Mouse (Mus musculus): ENCODE measurements around the gene Gpr137. TPM values are rescaled to one million over a fixed set of nuclear protein-coding genes. Genes with fewer than 3 reads are reported as not detected.
"Not testable (repeated sequence)": the region's sequence is repeated elsewhere in the genome, so short reads cannot be mapped to it uniquely, and the experiment has no call there.

Gene Gpr137
- polyA plus RNA-seq, 1 experiment from 2014 or later = 10.2 TPM

DNA sequence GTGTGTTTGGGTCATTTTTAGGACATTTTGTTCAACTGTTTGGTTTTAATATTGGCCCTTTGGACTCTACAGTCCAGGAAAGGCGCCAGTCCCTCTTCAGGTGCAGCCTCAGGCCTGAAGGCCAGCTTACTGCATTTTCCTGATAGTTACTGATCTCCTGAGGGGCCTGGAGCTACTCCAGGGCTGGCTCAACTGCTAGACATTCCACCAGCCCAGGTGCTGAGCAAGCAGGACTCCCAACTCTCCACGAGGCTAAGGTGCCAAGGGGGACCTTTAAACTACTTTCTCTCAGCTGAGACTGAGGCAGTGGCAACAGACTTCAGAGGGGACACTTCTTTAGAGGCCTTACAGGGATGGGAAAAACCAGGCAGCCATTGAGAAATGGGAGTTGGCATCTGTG is 37.4 kb downstream of the Gpr137 start:
- Histone ChIP-seq H3K27me3 (ENCODE audit: insufficient read depth, low read length) (no peaks in the 10 kb centered on the region), H3K4me1 (ENCODE audit: insufficient read depth) (peaks cover 12% of the 10 kb centered on the region), H3K9me3 (ENCODE audit: low read length) (no peaks in the 10 kb centered on the region), H3K4me2 (ENCODE audit: low read depth, low read length) (no peak overlapping the region), H3K9ac (replicated peaks) (no peak overlapping the region), H3K36me3 (replicated peaks; ENCODE audit: insufficient read depth, low read length) (peaks cover 21% of the 10 kb centered on the region), H3K27ac (ENCODE audit: low read depth) (0 out of 2 replicates have a peak overlapping the region, but pooled peaks have one; percentile 12), H3K4me3 (ENCODE audit: low read depth, low read length) (no peak overlapping the region)
- DNase-seq (no peak), ATAC-seq (no peak)
- 63% methylated on average over 2 of the region's 2 CpGs for WGBS (ENCODE audit: insufficient replicate concordance)
- TF ChIP-seq CTCF (IDR thresholded peaks at IDR 0.05; ENCODE audit: low read depth) (no peak), EP300 (IDR thresholded peaks at IDR 0.05; ENCODE audit: low read depth) (no peak)

- WGBS (ENCODE audit: insufficient replicate concordance) = 82% methylated on average over 1 of the region's 1 CpGs
- H3K4me3 ChIP-seq (ENCODE audit: low read depth, low read length) = no peak overlapping the region
- peaks cover 21% of the 10 kb centered on the region for H3K36me3 ChIP-seq (replicated peaks; ENCODE audit: insufficient read depth, low read length)
- H3K27me3 ChIP-seq (ENCODE audit: insufficient read depth, low read length) = no peaks in the 10 kb centered on the region
- DNase-seq = no peak
- no peaks in the 10 kb centered on the region for H3K9me3 ChIP-seq (ENCODE audit: low read length)
- no peak overlapping the region for H3K9ac ChIP-seq (replicated peaks)
- no peak overlapping the region for H3K27ac ChIP-seq (ENCODE audit: low read depth)
- TF ChIP-seq EP300 (IDR thresholded peaks at IDR 0.05; ENCODE audit: low read depth) (no peak), CTCF (IDR thresholded peaks at IDR 0.05; ENCODE audit: low read depth) (no peak)
- H3K4me1 ChIP-seq (ENCODE audit: insufficient read depth) = peaks cover 8% of the 10 kb centered on the region
- ATAC-seq = no peak
- no peak overlapping the region for H3K4me2 ChIP-seq (ENCODE audit: low read depth, low read length)
Observed at GRCm38 (mm10) chr19:6903031-6903430, 39.2 kb downstream of the Gpr137 start.

DNA sequence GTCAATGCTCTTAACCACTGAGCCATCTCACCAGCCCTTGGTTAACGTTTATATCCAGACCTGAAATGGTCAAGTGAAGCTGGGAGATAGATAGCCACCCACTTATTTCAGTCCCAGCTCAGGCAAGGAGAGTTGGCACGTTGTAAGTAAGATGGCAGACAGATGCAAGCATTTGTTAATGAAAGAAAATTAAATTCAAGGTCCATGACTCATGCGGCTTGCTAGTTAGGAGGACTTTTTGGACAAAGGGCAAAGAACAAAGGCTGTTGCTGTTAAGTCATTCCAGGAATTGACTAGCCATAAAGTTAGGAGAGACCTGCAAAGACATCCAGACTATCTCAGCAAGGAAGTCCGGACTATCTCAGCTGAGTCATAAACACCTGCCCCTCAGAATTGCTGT is 42.6 kb downstream of the Gpr137 start:
- no peak for ATAC-seq
- WGBS (ENCODE audit: insufficient replicate concordance) = 78% methylated on average over 4 of the region's 4 CpGs

GRCm38 (mm10) chr19:6895608-6896305 is 46.5 kb downstream of the Gpr137 start:
- H3K4me2 ChIP-seq (ENCODE audit: low read depth, low read length); H3K4me1 ChIP-seq (ENCODE audit: insufficient read depth); H3K36me3 ChIP-seq (replicated peaks; ENCODE audit: insufficient read depth, low read length); H3K27me3 ChIP-seq (ENCODE audit: insufficient read depth, low read length); ATAC-seq; H3K27ac ChIP-seq (ENCODE audit: low read depth); H3K4me3 ChIP-seq (ENCODE audit: low read depth, low read length); H3K9me3 ChIP-seq (ENCODE audit: low read length); H3K9ac ChIP-seq (replicated peaks); DNase-seq: not testable (repeated sequence)
- 66% methylated on average over 18 of the region's 18 CpGs for WGBS (ENCODE audit: insufficient replicate concordance)

More for the DNA sequence above, 42.6 kb downstream of the Gpr137 start:
- no peaks in the 10 kb centered on the region for H3K4me1 ChIP-seq (ENCODE audit: insufficient read depth)
- no peak for TF ChIP-seq CTCF (IDR thresholded peaks at IDR 0.05; ENCODE audit: low read depth)
- TF ChIP-seq EP300 (IDR thresholded peaks at IDR 0.05; ENCODE audit: low read depth) = no peak
- no peak overlapping the region for H3K4me3 ChIP-seq (ENCODE audit: low read depth, low read length)
- H3K27ac ChIP-seq (ENCODE audit: low read depth) = no peak overlapping the region
- H3K9me3 ChIP-seq (ENCODE audit: low read length) = no peaks in the 10 kb centered on the region
- no peak for DNase-seq
- H3K27me3 ChIP-seq (ENCODE audit: insufficient read depth, low read length) = no peaks in the 10 kb centered on the region
- no peaks in the 10 kb centered on the region for H3K36me3 ChIP-seq (replicated peaks; ENCODE audit: insufficient read depth, low read length)
- no peak overlapping the region for H3K4me2 ChIP-seq (ENCODE audit: low read depth, low read length)
- no peak overlapping the region for H3K9ac ChIP-seq (replicated peaks)

GRCm38 (mm10) chr19:6893731-6894451 is 48.4 kb downstream of the Gpr137 start:
- Histone ChIP-seq H3K4me3 (ENCODE audit: low read depth, low read length) (no peak overlapping the region), H3K4me2 (ENCODE audit: low read depth, low read length) (no peak overlapping the region), H3K36me3 (replicated peaks; ENCODE audit: insufficient read depth, low read length) (no peaks in the 10 kb centered on the region), H3K9me3 (ENCODE audit: low read length) (no peaks in the 10 kb centered on the region), H3K27me3 (ENCODE audit: insufficient read depth, low read length) (no peaks in the 10 kb centered on the region), H3K27ac (ENCODE audit: low read depth) (no peak overlapping the region), H3K9ac (replicated peaks) (no peak overlapping the region), H3K4me1 (ENCODE audit: insufficient read depth) (no peaks in the 10 kb centered on the region)
- DNase-seq = no peak
- 86% methylated on average over 14 of the region's 14 CpGs for WGBS (ENCODE audit: insufficient replicate concordance)
- TF ChIP-seq EP300 (IDR thresholded peaks at IDR 0.05; ENCODE audit: low read depth) = no peak
- TF ChIP-seq CTCF (IDR thresholded peaks at IDR 0.05; ENCODE audit: low read depth) = no peak
- ATAC-seq = no peak

GRCm38 (mm10) chr19:6892512-6892911 is 49.8 kb downstream of the Gpr137 start:
- Histone ChIP-seq H3K4me3 (ENCODE audit: low read depth, low read length) (no peak overlapping the region), H3K27ac (ENCODE audit: low read depth) (no peak overlapping the region), H3K36me3 (replicated peaks; ENCODE audit: insufficient read depth, low read length) (no peaks in the 10 kb centered on the region), H3K27me3 (ENCODE audit: insufficient read depth, low read length) (no peaks in the 10 kb centered on the region), H3K9ac (replicated peaks) (no peak overlapping the region), H3K9me3 (ENCODE audit: low read length) (no peaks in the 10 kb centered on the region), H3K4me2 (ENCODE audit: low read depth, low read length) (no peak overlapping the region), H3K4me1 (ENCODE audit: insufficient read depth) (no peaks in the 10 kb centered on the region)
- ATAC-seq (no peak), DNase-seq (no peak)
- TF ChIP-seq CTCF (IDR thresholded peaks at IDR 0.05; ENCODE audit: low read depth) (no peak), EP300 (IDR thresholded peaks at IDR 0.05; ENCODE audit: low read depth) (no peak)
- WGBS (ENCODE audit: insufficient replicate concordance) = 50% methylated on average over 4 of the region's 4 CpGs

Small RNA genes within 50 kb of the gene (microRNA-seq; reads per million reads assigned to microRNA genes)
- 2.0 reads per million for gene Mir6990

Other genes starting within 250 kb of the Gpr137 start
- 4.2 and 5.2 TPM in 2 replicates for gene Rps6ka4, start 101.8 kb downstream of the Gpr137 start, polyA plus RNA-seq (2015; fragmentation: Nextera tagmentation; extraction: Ambion mirVana)
- 2.6 and 2.8 TPM in 2 replicates for gene Ccdc88b, start 84.3 kb downstream of the Gpr137 start, polyA plus RNA-seq (2015; fragmentation: Nextera tagmentation; extraction: Ambion mirVana)
- 67.1 and 68.6 TPM in 2 replicates for gene Trmt112, start 32.8 kb downstream of the Gpr137 start, polyA plus RNA-seq (2015; fragmentation: Nextera tagmentation; extraction: Ambion mirVana)
- gene Prdx5, start 32.4 kb downstream of the Gpr137 start, polyA plus RNA-seq (2015; fragmentation: Nextera tagmentation; extraction: Ambion mirVana) = 371 and 389 TPM in 2 replicates
- gene Esrra, start 20.7 kb downstream of the Gpr137 start, polyA plus RNA-seq (2015; fragmentation: Nextera tagmentation; extraction: Ambion mirVana) = 7.7 and 8.2 TPM in 2 replicates
- 0.81 TPM in 2 replicates for gene Catsperz, start 17.1 kb downstream of the Gpr137 start, polyA plus RNA-seq (2015; fragmentation: Nextera tagmentation; extraction: Ambion mirVana)
- 0.06 and 0.09 TPM in 2 replicates for gene Kcnk4, start 8.0 kb downstream of the Gpr137 start, polyA plus RNA-seq (2015; fragmentation: Nextera tagmentation; extraction: Ambion mirVana)
- gene Bad, start 619 bp downstream of the Gpr137 start, polyA plus RNA-seq (2015; fragmentation: Nextera tagmentation; extraction: Ambion mirVana) = 29.9 and 30.6 TPM in 2 replicates
- gene Ppp1r14b, start 32.5 kb upstream of the Gpr137 start, polyA plus RNA-seq (2015; fragmentation: Nextera tagmentation; extraction: Ambion mirVana) = 48.3 and 57.2 TPM in 2 replicates
- 3.5 and 3.6 TPM in 2 replicates for gene Plcb3, start 34.0 kb upstream of the Gpr137 start, polyA plus RNA-seq (2015; fragmentation: Nextera tagmentation; extraction: Ambion mirVana)
- gene Fkbp2, start 38.0 kb upstream of the Gpr137 start, polyA plus RNA-seq (2015; fragmentation: Nextera tagmentation; extraction: Ambion mirVana) = 78.5 and 79.0 TPM in 2 replicates
- gene Vegfb, start 45.2 kb upstream of the Gpr137 start, polyA plus RNA-seq (2015; fragmentation: Nextera tagmentation; extraction: Ambion mirVana) = 11.9 and 13.7 TPM in 2 replicates
- gene Dnajc4, start 50.1 kb upstream of the Gpr137 start, polyA plus RNA-seq (2015; fragmentation: Nextera tagmentation; extraction: Ambion mirVana) = 10.9 and 11.2 TPM in 2 replicates
- 11.6 and 14.5 TPM in 2 replicates for gene Nudt22, start 53.6 kb upstream of the Gpr137 start, polyA plus RNA-seq (2015; fragmentation: Nextera tagmentation; extraction: Ambion mirVana)
- gene Trpt1, start 53.7 kb upstream of the Gpr137 start, polyA plus RNA-seq (2015; fragmentation: Nextera tagmentation; extraction: Ambion mirVana) = 2.9 and 4.1 TPM in 2 replicates
- 60.5 and 70.2 TPM in 2 replicates for gene Fermt3, start 77.0 kb upstream of the Gpr137 start, polyA plus RNA-seq (2015; fragmentation: Nextera tagmentation; extraction: Ambion mirVana)
- 47.2 and 51.4 TPM in 2 replicates for gene Stip1, start 97.5 kb upstream of the Gpr137 start, polyA plus RNA-seq (2015; fragmentation: Nextera tagmentation; extraction: Ambion mirVana)
- 11.7 and 14.9 TPM in 2 replicates for gene Macrod1, start 114.3 kb upstream of the Gpr137 start, polyA plus RNA-seq (2015; fragmentation: Nextera tagmentation; extraction: Ambion mirVana)
- 0.12 and 0.21 TPM in 2 replicates for gene Flrt1, start 163.2 kb upstream of the Gpr137 start, polyA plus RNA-seq (2015; fragmentation: Nextera tagmentation; extraction: Ambion mirVana)